Mouse (Mus musculus) thymus, postnatal 14 days (tissue): Measurements from ENCODE around the gene Gm28961.
"Not testable (repeated sequence)": the region's sequence is repeated elsewhere in the genome, so short reads cannot be mapped to it uniquely, and the experiment has no call there.

Experiments
- DNase-seq: peaks from one replicate; pipeline ENCODE4 v3.0.0; 2021

Gene Gm28961

DNA sequence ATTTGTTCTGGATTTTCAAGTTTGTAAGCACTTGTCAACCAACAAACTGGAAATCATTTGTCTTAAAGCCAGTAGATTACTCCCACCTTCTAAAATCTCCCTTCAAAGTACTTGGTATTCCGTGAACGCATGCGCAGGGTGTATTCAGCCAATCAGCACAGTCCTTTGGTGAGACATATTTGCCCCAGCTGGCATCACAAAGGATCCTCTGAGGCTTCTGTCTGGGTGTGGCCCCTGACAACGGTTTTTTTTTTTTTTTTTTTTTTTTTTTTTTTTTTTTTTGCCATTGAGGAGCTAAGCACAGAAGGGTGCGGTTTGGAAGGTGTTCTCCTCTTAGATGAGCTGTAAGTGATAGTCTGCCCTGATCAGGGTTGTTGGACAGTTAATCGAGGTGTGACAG is at the start of gene Gm28961:
Gm28961 (plus strand) TSS at position 301 of the 400 bp plus-strand sequence.
- DNase-seq: not testable (repeated sequence)
